Mouse (Mus musculus) mouse trophoblast stem cell (cell line): ENCODE measurements around the gene Tubgcp5.

ENCODE experiments used
- in situ Hi-C, 2 experiments: fragments of 300-500 bp; cut with MseI, MboI; formaldehyde crosslinking; loops; 2 replicates in 1 of 2; 3 replicates in 1 of 2; pipeline ENCODE4 v1.15.1; 2025

Gene Tubgcp5

DNA sequence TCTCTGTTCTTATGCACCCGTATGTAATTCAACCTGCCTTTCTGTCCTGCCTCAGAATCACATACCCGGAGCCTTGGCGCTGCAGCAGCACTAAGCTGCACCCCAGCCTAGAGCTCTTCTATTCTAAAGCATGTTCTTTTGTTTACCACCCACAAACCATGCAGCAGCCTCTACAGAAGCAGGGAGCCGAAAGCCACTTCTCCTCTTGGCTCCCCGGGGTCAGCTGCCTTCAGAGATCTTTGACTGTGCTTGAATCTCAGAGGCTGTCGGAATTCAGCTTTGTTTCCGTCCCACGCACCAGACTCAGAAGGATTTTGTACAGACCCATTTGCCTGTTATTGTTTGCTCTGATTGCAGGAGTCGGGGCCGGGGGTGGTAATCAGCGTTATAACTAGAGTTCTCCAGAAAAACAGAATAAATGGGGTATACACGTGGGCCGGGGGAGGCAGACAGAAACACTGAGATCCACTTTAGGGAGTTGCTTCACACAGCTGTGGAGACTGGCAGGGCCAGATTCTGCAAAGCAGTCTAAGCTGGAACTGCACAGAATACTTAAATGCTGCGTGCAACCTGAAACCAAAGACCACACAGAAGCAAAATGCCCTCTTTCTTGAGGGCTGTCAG lies 56.1 kb downstream of the Tubgcp5 start:
- in situ Hi-C loops, result no loop called here

GRCm38 (mm10) chr7:55852787-55853186 lies 58.8 kb downstream of the Tubgcp5 start:
- in situ Hi-C loops, result no loop called here

GRCm38 (mm10) chr7:55855597-55855996 lies 61.6 kb downstream of the Tubgcp5 start:
- in situ Hi-C loops, result no loop called here

DNA sequence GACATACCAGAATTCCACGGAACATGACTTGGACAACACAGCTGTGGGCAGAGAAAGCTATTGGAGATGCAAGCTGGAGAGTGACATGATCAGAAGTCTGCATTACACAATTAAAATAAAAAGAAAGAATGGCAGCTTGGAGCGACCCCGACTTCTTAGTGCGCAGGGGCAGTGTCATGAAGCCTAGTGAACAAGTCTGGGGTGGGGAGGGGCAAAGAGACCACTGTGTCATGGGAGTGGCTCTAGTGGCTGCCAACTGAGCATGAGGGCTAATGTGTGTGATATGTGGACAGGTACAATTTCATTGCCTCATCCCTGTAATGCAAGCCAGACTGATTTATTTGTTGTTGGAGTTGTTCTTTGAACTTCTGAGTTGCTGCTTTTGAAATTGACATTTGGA lies 62.8 kb downstream of the Tubgcp5 start:
- in situ Hi-C loops, result no loop called here

- in situ Hi-C loops, result no loop called here
Measured at GRCm38 (mm10) chr7:55857729-55858128, 63.8 kb downstream of the Tubgcp5 start.

GRCm38 (mm10) chr7:55858836-55859517 lies 65.0 kb downstream of the Tubgcp5 start:
- in situ Hi-C loops, result no loop called here

DNA sequence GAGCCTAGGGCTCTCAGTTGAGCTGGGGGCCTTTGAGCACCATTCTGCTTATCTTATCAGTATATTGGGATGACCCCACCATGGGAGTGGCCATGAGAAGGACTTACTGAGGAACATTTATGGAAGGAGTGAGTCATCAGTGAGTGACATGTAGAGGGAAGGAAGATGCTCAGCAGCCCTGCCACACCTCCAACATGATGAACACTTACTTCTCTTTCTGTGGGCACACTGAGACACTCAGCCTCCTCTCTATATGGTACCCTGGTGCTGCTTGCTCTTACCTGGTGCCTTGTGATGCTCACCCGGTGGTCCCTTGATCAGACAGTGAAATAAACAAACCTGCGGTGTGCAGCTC lies 65.5 kb downstream of the Tubgcp5 start:
- in situ Hi-C loops, result no loop called here

DNA sequence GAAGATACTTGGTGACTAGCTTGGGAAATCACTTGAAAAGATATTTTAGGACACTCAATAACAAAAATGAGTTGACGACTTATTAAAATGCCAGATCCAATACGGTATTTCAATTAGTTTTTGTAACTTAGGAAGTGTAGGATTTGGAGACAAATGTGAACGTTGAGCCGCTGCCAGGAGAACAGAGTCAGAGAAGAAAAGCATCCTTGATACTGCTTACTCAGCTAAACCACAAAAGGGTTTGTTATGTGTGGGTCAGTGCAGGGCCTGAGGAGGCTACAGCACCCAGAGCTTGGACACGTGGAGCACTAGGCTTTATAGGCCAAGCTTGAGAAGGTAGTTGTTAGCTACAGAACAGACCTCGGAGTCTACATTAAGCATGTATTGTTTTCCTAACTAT lies 66.0 kb downstream of the Tubgcp5 start:
- in situ Hi-C loops, result no loop called here

DNA sequence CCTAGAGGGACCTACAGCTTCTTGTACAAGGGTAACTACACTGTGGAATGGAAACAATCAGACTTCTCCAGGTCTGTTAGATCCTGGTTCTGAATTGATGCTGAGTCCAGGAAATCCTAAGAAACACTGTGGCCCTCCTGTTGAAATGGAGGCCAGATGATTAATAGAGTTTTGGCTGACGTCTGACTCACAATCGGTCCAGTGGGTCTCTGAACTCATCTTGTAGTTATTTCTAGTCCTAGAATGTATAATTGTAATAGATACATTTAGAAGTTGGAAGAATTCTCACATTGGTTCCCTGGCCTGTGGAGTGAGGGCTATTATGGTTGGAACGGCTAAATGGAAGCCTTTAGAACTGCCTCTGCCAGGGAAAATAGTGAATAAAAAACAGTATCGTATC lies 67.2 kb downstream of the Tubgcp5 start:
- in situ Hi-C loops, result no loop called here

- in situ Hi-C loops, result no loop called here
Measured at GRCm38 (mm10) chr7:55865044-55865443, 71.1 kb downstream of the Tubgcp5 start.

DNA sequence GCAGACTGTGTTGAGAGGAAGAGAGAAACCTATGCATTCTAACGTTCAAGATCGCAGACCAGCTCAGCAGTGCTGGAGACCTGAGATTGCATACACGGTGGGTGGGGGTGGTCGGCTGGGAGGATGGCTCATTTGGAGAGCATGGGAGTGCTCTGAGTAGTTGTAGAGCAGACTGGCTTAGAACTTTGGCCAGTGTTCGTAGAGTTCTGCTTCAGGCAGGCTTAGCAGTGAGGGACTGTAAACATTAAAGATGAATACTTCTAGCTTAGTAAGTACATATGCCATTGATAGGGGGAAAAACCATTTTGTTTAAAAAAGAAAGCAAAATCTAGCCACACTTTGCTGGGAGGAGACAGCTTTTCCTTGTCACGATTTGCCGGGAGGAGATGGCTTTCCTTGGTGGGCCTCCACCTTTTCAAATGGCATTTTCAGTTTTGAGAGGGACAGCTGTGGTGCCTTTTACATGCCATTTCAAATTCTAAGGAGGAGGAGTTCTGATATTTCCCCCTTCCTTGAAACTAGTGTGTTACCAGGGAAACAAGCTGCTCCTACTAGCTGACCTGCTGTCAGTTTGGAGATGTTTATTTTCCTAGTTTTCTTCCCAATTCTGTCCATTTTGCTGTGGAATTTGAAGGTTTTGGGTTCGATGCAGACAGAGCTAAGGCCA lies 71.9 kb downstream of the Tubgcp5 start:
- in situ Hi-C loops, result no loop called here

DNA sequence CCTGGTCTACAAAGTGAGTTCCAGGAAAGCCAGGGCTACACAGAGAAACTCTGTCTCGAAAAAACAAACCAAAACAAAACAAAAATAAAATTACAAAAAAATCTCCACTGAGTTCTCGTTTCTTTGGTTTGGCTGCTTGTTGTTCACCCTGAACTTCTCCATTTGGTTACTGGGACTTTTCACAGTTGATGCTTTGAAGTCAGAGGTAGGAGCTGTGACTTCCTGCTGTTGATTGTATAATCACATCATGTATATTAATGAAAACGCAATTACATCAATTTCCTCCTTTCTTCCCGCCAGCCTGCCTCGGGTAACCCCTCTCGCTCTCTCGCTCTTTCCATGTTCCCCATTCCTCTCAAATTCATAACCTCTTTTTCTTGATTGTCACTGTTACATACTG lies 74.3 kb downstream of the Tubgcp5 start:
- in situ Hi-C loops, result no loop called here

- in situ Hi-C loops, result no loop called here
Measured at GRCm38 (mm10) chr7:55869220-55869619, 75.3 kb downstream of the Tubgcp5 start.

- in situ Hi-C loops, result no loop called here
Measured at GRCm38 (mm10) chr7:55870340-55871020, 76.5 kb downstream of the Tubgcp5 start.

GRCm38 (mm10) chr7:55871476-55871875 lies 77.5 kb downstream of the Tubgcp5 start:
- in situ Hi-C loops, result no loop called here

GRCm38 (mm10) chr7:55874703-55875102 lies 80.7 kb downstream of the Tubgcp5 start:
- in situ Hi-C loops, result no loop called here

DNA sequence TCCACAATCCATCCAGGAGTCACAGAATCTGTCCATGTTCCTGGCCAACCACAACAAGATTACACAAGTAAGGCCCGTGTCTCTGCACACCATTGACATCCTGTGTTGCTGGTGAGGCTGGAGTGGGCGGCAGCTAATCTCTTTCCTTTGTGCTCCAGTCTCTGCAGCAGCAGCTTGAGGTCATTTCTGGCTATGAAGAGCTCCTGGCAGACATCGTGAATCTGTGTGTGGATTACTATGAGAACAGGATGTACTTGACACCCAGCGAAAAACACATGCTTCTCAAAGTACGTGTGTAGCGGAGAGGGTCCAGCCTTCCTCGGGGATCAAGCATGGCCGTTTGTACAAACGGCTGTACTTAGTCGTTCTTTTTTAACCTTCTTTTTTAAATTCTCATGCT lies 83.8 kb downstream of the Tubgcp5 start:
- in situ Hi-C loops, result no loop called here

DNA sequence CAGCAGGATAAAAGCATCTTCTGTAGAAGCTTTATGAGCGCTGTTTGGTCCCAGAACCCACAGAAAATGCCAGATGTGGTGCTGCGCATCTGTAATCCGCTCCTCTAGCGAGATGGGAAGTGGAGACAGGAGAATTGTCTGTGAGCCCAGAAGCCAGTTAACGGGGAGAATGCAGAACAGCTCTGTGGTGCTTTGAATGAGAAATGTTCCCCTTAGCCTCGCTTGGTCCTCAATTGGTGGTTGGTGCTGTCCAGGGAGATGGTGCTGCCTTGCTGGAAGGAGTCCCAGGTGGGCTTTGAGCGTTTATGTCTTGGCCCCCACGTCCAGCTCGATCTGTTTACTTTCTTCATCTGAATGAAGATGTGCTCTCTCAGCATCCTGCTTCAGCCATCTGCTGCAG lies 86.9 kb downstream of the Tubgcp5 start:
- in situ Hi-C loops, result no loop called here
